ENCODE assay signal across 30 mouse cellular contexts in genomic region chr2:101247133-101247532, GRCm38 (mm10).
DNase-seq lines count a peak whose midpoint lies in the region; ATAC-seq and TF ChIP-seq lines count a peak whose summit lies in the region.
"Had no signal": no experiment of that assay in that cellular context is flagged by ENCODE, and none has a peak within 500 bp of the region (broad histone marks: within the 10 kb centered on the region; RNA-seq: fewer than 3 reads in every experiment).

No protein-coding gene starts in this region.

- WGBS in embryonic facial prominence, embryonic 11.5 days = 52% methylated on average over 2 of the region's 2 CpGs
- WGBS in embryonic facial prominence, embryonic 10.5 days = 61% methylated on average over 2 of the region's 2 CpGs
- 58% methylated on average over 2 of the region's 2 CpGs for WGBS in limb, embryonic 14.5 days
- 77% methylated on average over 2 of the region's 2 CpGs for WGBS in limb, embryonic 10.5 days

- DNase-seq in embryonic facial prominence, embryonic 11.5 days (ENCODE audit: low spot score) = no peak
- no peak for DNase-seq in embryonic facial prominence, embryonic 10.5 days (ENCODE audit: low spot score)
- peak; percentile 34 for DNase-seq in limb, embryonic 14.5 days (ENCODE audit: low spot score)
- no peak for DNase-seq in limb, embryonic 10.5 days (ENCODE audit: low spot score)
- DNase-seq in embryo, embryonic 11 days = peak; percentile 33
- DNase-seq in cerebellum, postnatal 36 days = no peak
- no peak for DNase-seq in adrenal gland, postnatal 36 days
- DNase-seq: adrenal gland, adult 2 months; cerebellum, adult 11-12 months; cerebellum, postnatal 10 days; gastrocnemius, postnatal 14 days; kidney, adult 8-10 months; kidney, postnatal 10 days; layer of hippocampus, postnatal 36 days; left cerebral cortex, postnatal 4 days; liver; lung, adult 2 months; lung, postnatal 14 days; spleen, adult 18-20 months; thymus, postnatal 14 days had no signal

- no peak overlapping the region for H3K4me2 ChIP-seq in embryonic facial prominence, embryonic 11.5 days (ENCODE audit: low read depth, low read length)
- H3K4me2 ChIP-seq in limb, embryonic 14.5 days (replicated peaks; ENCODE audit: low read depth, low read length, severe bottlenecking) = no peak overlapping the region
- H3K4me2 ChIP-seq: heart, embryonic 12.5 days; neural tube, embryonic 12.5 days had no signal

- H3K36me3 ChIP-seq in embryonic facial prominence, embryonic 11.5 days (replicated peaks; ENCODE audit: control insufficient read depth, insufficient read depth, low read depth, low read length) = no peaks in the 10 kb centered on the region
- no peaks in the 10 kb centered on the region for H3K36me3 ChIP-seq in embryonic facial prominence, embryonic 10.5 days (replicated peaks)
- H3K36me3 ChIP-seq in limb, embryonic 14.5 days (ENCODE audit: control insufficient read depth, insufficient read depth, low read length) = no peaks in the 10 kb centered on the region
- no peaks in the 10 kb centered on the region for H3K36me3 ChIP-seq in limb, embryonic 10.5 days
- H3K36me3 ChIP-seq: heart, embryonic 12.5 days; midbrain, embryonic 10.5 days; neural tube, embryonic 12.5 days had no signal

- H3K4me3 ChIP-seq in embryonic facial prominence, embryonic 11.5 days (ENCODE audit: low read depth, low read length) = no peak overlapping the region
- H3K4me3 ChIP-seq in embryonic facial prominence, embryonic 10.5 days = no peak overlapping the region
- no peak overlapping the region for H3K4me3 ChIP-seq in limb, embryonic 14.5 days (replicated peaks; ENCODE audit: low read length)
- no peak overlapping the region for H3K4me3 ChIP-seq in limb, embryonic 10.5 days
- H3K4me3 ChIP-seq: heart, embryonic 12.5 days; midbrain, embryonic 10.5 days; myocyte; neural tube, embryonic 12.5 days had no signal

- H3K9me3 ChIP-seq in embryonic facial prominence, embryonic 11.5 days (replicated peaks; ENCODE audit: control insufficient read depth, low read length) = no peaks in the 10 kb centered on the region
- H3K9me3 ChIP-seq in embryonic facial prominence, embryonic 10.5 days = no peaks in the 10 kb centered on the region
- no peaks in the 10 kb centered on the region for H3K9me3 ChIP-seq in limb, embryonic 14.5 days (ENCODE audit: control insufficient read depth, low read length)
- H3K9me3 ChIP-seq in limb, embryonic 10.5 days (replicated peaks) = no peaks in the 10 kb centered on the region
- H3K9me3 ChIP-seq: heart, embryonic 12.5 days; midbrain, embryonic 10.5 days; neural tube, embryonic 12.5 days had no signal

- TF ChIP-seq POLR2A in limb, embryonic 14.5 days (IDR thresholded peaks at IDR 0.05; ENCODE audit: borderline replicate concordance, extremely low read depth, insufficient read depth, insufficient read length) = no peak

- no peaks in the 10 kb centered on the region for H3K4me1 ChIP-seq in embryonic facial prominence, embryonic 11.5 days (ENCODE audit: control insufficient read depth, insufficient read depth, low read length)
- no peaks in the 10 kb centered on the region for H3K4me1 ChIP-seq in embryonic facial prominence, embryonic 10.5 days
- H3K4me1 ChIP-seq in limb, embryonic 14.5 days (ENCODE audit: control insufficient read depth, insufficient read depth, low read length) = no peaks in the 10 kb centered on the region
- no peaks in the 10 kb centered on the region for H3K4me1 ChIP-seq in limb, embryonic 10.5 days
- H3K4me1 ChIP-seq: midbrain, embryonic 10.5 days; neural tube, embryonic 12.5 days had no signal

- H3K27me3 ChIP-seq in embryonic facial prominence, embryonic 11.5 days (ENCODE audit: control insufficient read depth, insufficient read depth, low read length) = no peaks in the 10 kb centered on the region
- H3K27me3 ChIP-seq in embryonic facial prominence, embryonic 10.5 days (replicated peaks; ENCODE audit: low read depth, poor library complexity, severe bottlenecking) = no peaks in the 10 kb centered on the region
- no peaks in the 10 kb centered on the region for H3K27me3 ChIP-seq in limb, embryonic 14.5 days (ENCODE audit: control insufficient read depth, insufficient read depth, low read length)
- H3K27me3 ChIP-seq in limb, embryonic 10.5 days (ENCODE audit: low read depth, poor library complexity, severe bottlenecking) = no peaks in the 10 kb centered on the region
- H3K27me3 ChIP-seq: CH12.LX; heart, embryonic 12.5 days; neural tube, embryonic 12.5 days had no signal

- H3K9ac ChIP-seq in embryonic facial prominence, embryonic 11.5 days (replicated peaks; ENCODE audit: low read length) = no peak overlapping the region
- no peak overlapping the region for H3K9ac ChIP-seq in limb, embryonic 14.5 days (ENCODE audit: low read depth, low read length, severe bottlenecking)
- H3K9ac ChIP-seq: heart, embryonic 12.5 days; liver, embryonic 14.5 days; neural tube, embryonic 12.5 days had no signal

- ATAC-seq in embryonic facial prominence, embryonic 11.5 days (replicated peaks; ENCODE audit: insufficient number of reproducible peaks, low FRiP score, low TSS enrichment, low read depth) = 0 out of 2 replicates have a peak, but pooled peaks have one; percentile 52
- no peak for ATAC-seq in limb, embryonic 14.5 days (ENCODE audit: low FRiP score, low read depth)
- ATAC-seq: activated CD4-positive, CD25-positive, alpha-beta regulatory T cell, adult 4 months; forebrain, embryonic 14.5 days; intestine, embryonic 16.5 days; midbrain, embryonic 16.5 days had no signal

- no peak overlapping the region for H3K27ac ChIP-seq in embryonic facial prominence, embryonic 11.5 days (replicated peaks; ENCODE audit: low read depth, low read length)
- H3K27ac ChIP-seq in embryonic facial prominence, embryonic 10.5 days (replicated peaks) = no peak overlapping the region
- H3K27ac ChIP-seq in limb, embryonic 14.5 days (replicated peaks; ENCODE audit: low read depth, low read length) = no peak overlapping the region
- no peak overlapping the region for H3K27ac ChIP-seq in limb, embryonic 10.5 days
- H3K27ac ChIP-seq: liver, embryonic 14.5 days; midbrain, embryonic 10.5 days; neural tube, embryonic 12.5 days had no signal

Comparison
In these comparisons a context has a peak if more than half of its experiments do, and no peak if none do; other contexts are left out.
1. DNase-seq: peak in limb, embryonic 14.5 days (single experiment) and embryo, embryonic 11 days (single experiment); none in embryonic facial prominence, embryonic 11.5 days (single experiment), embryonic facial prominence, embryonic 10.5 days (single experiment), limb, embryonic 10.5 days (single experiment), cerebellum, postnatal 36 days (0 of 2) and adrenal gland, postnatal 36 days (0 of 2).